10 mouse cellular contexts compared by ENCODE assay signal in the genomic region with DNA sequence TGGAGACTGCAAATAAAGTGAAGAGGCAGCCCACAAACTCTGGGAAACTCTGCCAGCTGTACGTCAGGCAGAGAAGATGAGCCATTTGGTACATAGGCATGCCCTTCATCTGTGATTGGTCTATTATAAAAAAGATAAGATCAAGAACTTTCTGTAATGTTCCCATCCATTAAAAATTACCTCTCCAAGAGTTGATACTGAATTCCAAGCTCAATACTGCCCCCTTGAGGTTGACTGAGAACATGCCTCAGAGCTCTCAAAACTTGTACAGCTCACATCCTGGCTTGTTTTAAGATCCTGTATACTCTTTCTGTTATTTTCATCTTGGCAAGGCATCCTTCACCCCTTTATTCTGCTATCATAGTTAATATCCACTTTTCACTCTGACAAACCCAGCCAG. TPM values are rescaled to one million over a fixed set of nuclear protein-coding genes. Genes with fewer than 3 reads are reported as not detected.
DNase-seq lines count a peak whose midpoint lies in the region; ATAC-seq and TF ChIP-seq lines count a peak whose summit lies in the region.
"Had no signal": no experiment of that assay in that cellular context is flagged by ENCODE, and none has a peak within 500 bp of the region (broad histone marks: within the 10 kb centered on the region; RNA-seq: fewer than 3 reads in every experiment).

No protein-coding gene starts in this region.

- H3K27ac ChIP-seq in kidney, embryonic 14.5 days (ENCODE audit: low read depth, low read length), result no peak overlapping the region
- H3K27ac ChIP-seq in CH12.LX (ENCODE audit: insufficient read depth, low read depth), result no peak overlapping the region
- no peak overlapping the region; the same call in 1 of the 2 replicates for H3K27ac ChIP-seq in liver, postnatal 0 days (ENCODE audit: low read depth)

- in situ Hi-C loops in CH12.LX (cut with MboI; ENCODE audit: low pct_ligation_motif_present, low pct_unique_long_range_greater_than_20kb, low sequenced_read_pairs), result no loop called here

- H3K27me3 ChIP-seq in kidney, embryonic 14.5 days (ENCODE audit: control insufficient read depth, insufficient read depth, low read length), result no peaks in the 10 kb centered on the region
- no peaks in the 10 kb centered on the region for H3K27me3 ChIP-seq in CH12.LX (replicated peaks)
- H3K27me3 ChIP-seq in liver, postnatal 0 days (ENCODE audit: insufficient read depth, low read length), result no peaks in the 10 kb centered on the region

- H3K79me2 ChIP-seq in CH12.LX (replicated peaks; ENCODE audit: control insufficient read depth, extremely low read depth, insufficient read depth, poor library complexity, severe bottlenecking), result no peaks in the 10 kb centered on the region

- no peak for TF ChIP-seq EP300 in CH12.LX (IDR thresholded peaks at IDR 0.05; ENCODE audit: low read length)
- TF ChIP-seq EP300 in liver, postnatal 0 days (IDR thresholded peaks at IDR 0.05; ENCODE audit: low read depth), result peak; percentile 51

- H3K9ac ChIP-seq in kidney, embryonic 14.5 days (ENCODE audit: low read depth, low read length), result no peak overlapping the region
- H3K9ac ChIP-seq in CH12.LX (ENCODE audit: insufficient read depth, low read depth), result no peak overlapping the region
- no peak overlapping the region for H3K9ac ChIP-seq in liver, postnatal 0 days (replicated peaks)

- no peak overlapping the region for H3K4me3 ChIP-seq in kidney, embryonic 14.5 days (ENCODE audit: low read length)
- H3K4me3 ChIP-seq in CH12.LX (replicated peaks in 1 of 3; ENCODE audit: low read depth in 2 of 3, low read length in 2 of 3, poor library complexity in 1 of 3), result no peak overlapping the region
- no peak overlapping the region for H3K4me3 ChIP-seq in liver, postnatal 0 days (ENCODE audit: low read depth, low read length)

- no peaks in the 10 kb centered on the region for H3K9me3 ChIP-seq in kidney, embryonic 14.5 days (ENCODE audit: control insufficient read depth, low read length)
- no peaks in the 10 kb centered on the region for H3K9me3 ChIP-seq in CH12.LX (replicated peaks; ENCODE audit: low read length)
- H3K9me3 ChIP-seq in liver, postnatal 0 days (ENCODE audit: low read length), result no peaks in the 10 kb centered on the region

- dilution Hi-C loops in CH12.LX (cut with MboI; ENCODE audit: extremely low pct_ligation_motif_present, extremely low pct_unique_long_range_greater_than_20kb, low sequenced_read_pairs), result no loop called here

- no peaks in the 10 kb centered on the region for H3K36me3 ChIP-seq in kidney, embryonic 14.5 days (ENCODE audit: control insufficient read depth, insufficient read depth, low read length)
- no peaks in the 10 kb centered on the region for H3K36me3 ChIP-seq in CH12.LX (replicated peaks in 1 of 2; ENCODE audit: control insufficient read depth in 1 of 2, insufficient read depth in 1 of 2, low read length in 1 of 2)
- no peaks in the 10 kb centered on the region for H3K36me3 ChIP-seq in liver, postnatal 0 days (replicated peaks; ENCODE audit: insufficient read depth, low read length)

- H3K4me1 ChIP-seq in kidney, embryonic 14.5 days (ENCODE audit: control insufficient read depth, insufficient read depth, low read length), result no peaks in the 10 kb centered on the region
- H3K4me1 ChIP-seq in CH12.LX (ENCODE audit: control insufficient read depth in 1 of 2, insufficient read depth in 2 of 2), result peaks cover 0 to 34% of the 10 kb centered on the region in 2 experiments; a peak in 2 of 4 replicates
- peaks cover 3% of the 10 kb centered on the region; the same call in 1 of the 2 replicates for H3K4me1 ChIP-seq in liver, postnatal 0 days (ENCODE audit: insufficient read depth)

- TF ChIP-seq POLR2A in CH12.LX (IDR thresholded peaks at IDR 0.05; ENCODE audit: low read depth, low read length), result no peak

- peak; percentile 67 to 77 for TF ChIP-seq CTCF in CH12.LX (conservative IDR thresholded peaks at IDR 0.05 in 1 of 2, IDR thresholded peaks at IDR 0.05 in 1 of 2; ENCODE audit: low read depth in 2 of 2, low read length in 2 of 2)
- peak; percentile 83 for TF ChIP-seq CTCF in liver, postnatal 0 days (IDR thresholded peaks at IDR 0.05; ENCODE audit: low read depth)

- peak; percentile 55 for TF ChIP-seq RAD21 in CH12.LX (IDR thresholded peaks at IDR 0.05; ENCODE audit: low read depth, low read length)

- DNase-seq in adrenal gland, adult 2 months, result peak; percentile 10
- no peak for DNase-seq in adrenal gland, postnatal 4 days (ENCODE audit: low spot score in 2 of 2)
- peak; percentile 1 to 9 for DNase-seq in kidney, postnatal 36 days
- peak; percentile 55 for DNase-seq in CH12.LX (ENCODE audit: extremely low read depth)
- peak; percentile 26 for DNase-seq in embryo, embryonic 9.5 days (ENCODE audit: extremely low spot score)
- DNase-seq in liver, postnatal 0 days, result no peak
- DNase-seq in gastrocnemius, adult 8-10 months (ENCODE audit: low spot score in 2 of 2), result no peak

- 67% methylated on average over 1 of the region's 1 CpGs for WGBS in kidney, embryonic 14.5 days
- 46% methylated on average over 1 of the region's 1 CpGs for WGBS in liver, postnatal 0 days (ENCODE audit: insufficient replicate concordance)

- ATAC-seq in kidney, embryonic 14.5 days (ENCODE audit: low FRiP score, low TSS enrichment), result no peak
- no peak for ATAC-seq in liver, postnatal 0 days

- no peak overlapping the region for H3K4me2 ChIP-seq in kidney, embryonic 14.5 days (replicated peaks; ENCODE audit: low read depth, low read length)
- no peak overlapping the region for H3K4me2 ChIP-seq in CH12.LX (ENCODE audit: insufficient read depth, low read depth, poor library complexity, severe bottlenecking)
- peak overlapping the region; percentile 23; the same call in 1 of the 2 replicates for H3K4me2 ChIP-seq in liver, postnatal 0 days (ENCODE audit: low read depth, low read length)

TF ChIP-seq in CH12.LX, 34 proteins besides CTCF, POLR2A, EP300 and RAD21:
- TF ChIP-seq SMC3 (IDR thresholded peaks at IDR 0.05; ENCODE audit: low read depth, low read length) (peak; percentile 45), NRF1 (IDR thresholded peaks at IDR 0.05; ENCODE audit: low read depth, low read length) (no peak), IRF4 (IDR thresholded peaks at IDR 0.05; ENCODE audit: low read depth, low read length) (no peak)
TF ChIP-seq in CH12.LX: peak in this region for 1.

RNA-seq across cellular contexts. Expression of a gene that starts 6.9 kb away (rescaled TPM):
- total RNA-seq in adrenal gland, adult 2 months (2021), result 100 to 1,000 TPM; 120 to 218 TPM
- polyA plus RNA-seq in adrenal gland, adult 2 months (2012; rRNA removed), result 48.3 and 61.8 TPM in 2 replicates
- total RNA-seq in adrenal gland, postnatal 4 days (2021), result 100 to 1,000 TPM; 618 to 940 TPM
- 1,529 and 1,788 TPM in 2 replicates for polyA plus RNA-seq in kidney, embryonic 14.5 days (2014; fragmentation: Nextera tagmentation; extraction: Ambion mirVana)
- 0.42 TPM in 1 of 2 replicates, not detected in the other for total RNA-seq in CH12.LX (2012; rRNA removed)
- 5.6 and 6.0 TPM in 2 replicates for total RNA-seq in CH12.LX (2014; rRNA removed)
- polyA plus RNA-seq in CH12.LX (2012; ENCODE audit: insufficient read length, low read depth), result 4.3 and 4.6 TPM in 2 replicates
- polyA plus RNA-seq in liver, postnatal 0 days (2015; fragmentation: Nextera tagmentation; extraction: Ambion mirVana), result 16,738 and 17,184 TPM in 2 replicates
- total RNA-seq in gastrocnemius, adult 8-10 months (2022), result 10 to 100 TPM; 11.6 to 30.4 (median 18.8) TPM
- polyA plus RNA-seq: C2C12 had no signal

RNA-seq across cellular contexts. Expression of a gene that starts 15.2 kb away (rescaled TPM):
- total RNA-seq in adrenal gland, adult 2 months (2021), result not detected
- not detected in 2 replicates for polyA plus RNA-seq in adrenal gland, adult 2 months (2012; rRNA removed)
- total RNA-seq in adrenal gland, postnatal 4 days (2021), result not detected
- polyA plus RNA-seq in kidney, embryonic 14.5 days (2014; fragmentation: Nextera tagmentation; extraction: Ambion mirVana), result not detected in 2 replicates
- total RNA-seq in CH12.LX (2012; rRNA removed), result not detected in 2 replicates
- total RNA-seq in CH12.LX (2014; rRNA removed), result not detected in 2 replicates
- polyA plus RNA-seq in CH12.LX (2012; ENCODE audit: insufficient read length, low read depth), result not detected in 2 replicates
- 0.02 TPM in 1 of 2 replicates, not detected in the other for polyA plus RNA-seq in liver, postnatal 0 days (2015; fragmentation: Nextera tagmentation; extraction: Ambion mirVana)
- not detected for total RNA-seq in gastrocnemius, adult 8-10 months (2022)
- total RNA-seq: heart, adult 18-20 months had no signal
- polyA plus RNA-seq: C2C12 had no signal

RNA-seq across cellular contexts. Expression of a gene that starts 21.0 kb away (rescaled TPM):
- total RNA-seq in adrenal gland, adult 2 months (2021), result 1,000 to 10,000 TPM; 1,531 to 2,097 TPM
- polyA plus RNA-seq in adrenal gland, adult 2 months (2012; rRNA removed), result 569 and 814 TPM in 2 replicates
- total RNA-seq in adrenal gland, postnatal 4 days (2021), result 1,000 to 10,000 TPM; 4,172 to 4,820 TPM
- polyA plus RNA-seq in kidney, embryonic 14.5 days (2014; fragmentation: Nextera tagmentation; extraction: Ambion mirVana), result 3,842 and 4,307 TPM in 2 replicates
- 0.80 TPM in 1 of 2 replicates, not detected in the other for total RNA-seq in CH12.LX (2012; rRNA removed)
- total RNA-seq in CH12.LX (2014; rRNA removed), result not detected in 2 replicates
- polyA plus RNA-seq in CH12.LX (2012; ENCODE audit: insufficient read length, low read depth), result 5.5 and 5.7 TPM in 2 replicates
- polyA plus RNA-seq in liver, postnatal 0 days (2015; fragmentation: Nextera tagmentation; extraction: Ambion mirVana), result 51,353 and 55,260 TPM in 2 replicates
- 100 to 1,000 TPM; 150 to 315 (median 224) TPM for total RNA-seq in gastrocnemius, adult 8-10 months (2022)
- polyA plus RNA-seq: C2C12 had no signal

RNA-seq across cellular contexts. Expression of a gene that starts 27.4 kb away (rescaled TPM):
- total RNA-seq in adrenal gland, adult 2 months (2021), result not detected
- not detected in 2 replicates for polyA plus RNA-seq in adrenal gland, adult 2 months (2012; rRNA removed)
- total RNA-seq in adrenal gland, postnatal 4 days (2021), result not detected
- not detected in 2 replicates for polyA plus RNA-seq in kidney, embryonic 14.5 days (2014; fragmentation: Nextera tagmentation; extraction: Ambion mirVana)
- total RNA-seq in CH12.LX (2012; rRNA removed) (not detected in 2 replicates), CH12.LX (2014; rRNA removed) (not detected in 2 replicates)
- polyA plus RNA-seq in CH12.LX (2012; ENCODE audit: insufficient read length, low read depth), result not detected in 2 replicates
- not detected in 2 replicates for polyA plus RNA-seq in liver, postnatal 0 days (2015; fragmentation: Nextera tagmentation; extraction: Ambion mirVana)
- total RNA-seq in gastrocnemius, adult 8-10 months (2022), result not detected
- total RNA-seq: heart, adult 18-20 months had no signal
- polyA plus RNA-seq: C2C12 had no signal

RNA-seq across cellular contexts. Expression of a gene that starts 33.5 kb away (rescaled TPM):
- total RNA-seq in adrenal gland, adult 2 months (2021), result not detected
- polyA plus RNA-seq in adrenal gland, adult 2 months (2012; rRNA removed), result not detected in 2 replicates
- total RNA-seq in adrenal gland, postnatal 4 days (2021), result not detected
- not detected in 2 replicates for polyA plus RNA-seq in kidney, embryonic 14.5 days (2014; fragmentation: Nextera tagmentation; extraction: Ambion mirVana)
- total RNA-seq in CH12.LX (2012; rRNA removed), result not detected in 2 replicates
- total RNA-seq in CH12.LX (2014; rRNA removed), result not detected in 2 replicates
- not detected in 2 replicates for polyA plus RNA-seq in CH12.LX (2012; ENCODE audit: insufficient read length, low read depth)
- not detected in 2 replicates for polyA plus RNA-seq in liver, postnatal 0 days (2015; fragmentation: Nextera tagmentation; extraction: Ambion mirVana)
- total RNA-seq in gastrocnemius, adult 8-10 months (2022), result not detected
- total RNA-seq: heart, adult 18-20 months had no signal
- polyA plus RNA-seq: C2C12 had no signal

Comparison
In these comparisons a context has a peak if more than half of its experiments do, and no peak if none do; other contexts are left out.
1. DNase-seq: peak in adrenal gland, adult 2 months (single experiment), kidney, postnatal 36 days (2 of 2), CH12.LX (single experiment) and embryo, embryonic 9.5 days (single experiment); none in adrenal gland, postnatal 4 days (0 of 2), liver, postnatal 0 days (single experiment) and gastrocnemius, adult 8-10 months (0 of 2).
2. RNA of a gene that starts 21.0 kb away (total RNA-seq): 4,172 to 4,820 TPM in adrenal gland, postnatal 4 days, 1,531 to 2,097 TPM in adrenal gland, adult 2 months and 150 to 315 TPM in gastrocnemius, adult 8-10 months; 0.80 TPM in CH12.LX; every median in the first group is over 10 times any median in the second.